Comparison of ENCODE assay signal across 23 mouse cellular contexts in genomic region chr2:25310180-25310579, GRCm38 (mm10). TPM values are rescaled to one million over a fixed set of nuclear protein-coding genes. Genes with fewer than 3 reads are reported as not detected.
"Had no signal": no experiment of that assay in that cellular context is flagged by ENCODE, and none has a peak within 500 bp of the region (broad histone marks: within the 10 kb centered on the region; RNA-seq: fewer than 3 reads in every experiment).

No protein-coding gene starts in this region.

- DNase-seq: kidney, adult 8-10 months; kidney, postnatal 25 days; lung, embryonic 14.5 days; lung, postnatal 14 days; right cerebral cortex, postnatal 14 days; thymus, postnatal 36 days had no signal

- H3K4me3 ChIP-seq: left cerebral cortex, adult 2 months; limb, embryonic 15.5 days; liver, embryonic 12.5 days; megakaryocyte, embryonic 14.5 days; midbrain, embryonic 13.5 days; myocyte; neural tube, embryonic 13.5 days had no signal

- H3K9ac ChIP-seq: limb, embryonic 15.5 days; liver, embryonic 12.5 days; lung, embryonic 14.5 days; midbrain, embryonic 13.5 days; neural tube, embryonic 13.5 days; stomach, embryonic 15.5 days had no signal

- ATAC-seq: liver, embryonic 12.5 days; midbrain, embryonic 13.5 days had no signal

- H3K9me3 ChIP-seq: limb, embryonic 15.5 days; liver, embryonic 12.5 days; midbrain, embryonic 13.5 days; neural tube, embryonic 13.5 days; stomach, embryonic 15.5 days had no signal

- H3K27ac ChIP-seq: left cerebral cortex, adult 2 months; limb, embryonic 15.5 days; liver, embryonic 12.5 days; macrophage; midbrain, embryonic 13.5 days; neural tube, embryonic 13.5 days; stomach, embryonic 15.5 days had no signal

- H3K4me2 ChIP-seq: limb, embryonic 15.5 days; liver, embryonic 12.5 days; lung, embryonic 14.5 days; midbrain, embryonic 13.5 days; neural tube, embryonic 13.5 days had no signal

- H3K36me3 ChIP-seq: limb, embryonic 15.5 days; liver, embryonic 12.5 days; stomach, embryonic 15.5 days had no signal

RNA-seq across cellular contexts. Expression of gene Grin1, which starts 8.8 kb away (rescaled TPM):
- polyA plus RNA-seq: macrophage had no signal

RNA-seq across cellular contexts. Expression of gene Lrrc26, which starts 20.5 kb away (rescaled TPM):
- total RNA-seq: layer of hippocampus, postnatal 25 days; left cerebral cortex, adult 2 months; left cerebral cortex, postnatal 14 days; midbrain, postnatal 0 days had no signal
- polyA plus RNA-seq: kidney, embryonic 16.5 days; limb, embryonic 11.5 days; liver, embryonic 12.5 days; liver, embryonic 16.5 days; macrophage; neural tube, embryonic 13.5 days had no signal

RNA-seq across cellular contexts. Expression of gene Tmem210, which starts 22.2 kb away (rescaled TPM):
- total RNA-seq: layer of hippocampus, postnatal 25 days; left cerebral cortex, adult 2 months; left cerebral cortex, postnatal 14 days; midbrain, postnatal 0 days had no signal
- polyA plus RNA-seq: kidney, embryonic 16.5 days; limb, embryonic 11.5 days; limb, embryonic 15.5 days; liver, embryonic 12.5 days; liver, embryonic 16.5 days; lung, embryonic 14.5 days; macrophage; midbrain, embryonic 13.5 days; midbrain, postnatal 0 days; neural tube, embryonic 13.5 days; spleen, adult 2 months; stomach, embryonic 15.5 days; thymus, postnatal 0 days had no signal
